Mouse (Mus musculus): ENCODE measurements around the gene Gns. TPM values are rescaled to one million over a fixed set of nuclear protein-coding genes. Genes with fewer than 3 reads are reported as not detected.

Gene Gns
- polyA plus RNA-seq (2014; fragmentation: Nextera tagmentation; extraction: Ambion mirVana), result 50.3 and 59.9 TPM in 2 replicates

DNA sequence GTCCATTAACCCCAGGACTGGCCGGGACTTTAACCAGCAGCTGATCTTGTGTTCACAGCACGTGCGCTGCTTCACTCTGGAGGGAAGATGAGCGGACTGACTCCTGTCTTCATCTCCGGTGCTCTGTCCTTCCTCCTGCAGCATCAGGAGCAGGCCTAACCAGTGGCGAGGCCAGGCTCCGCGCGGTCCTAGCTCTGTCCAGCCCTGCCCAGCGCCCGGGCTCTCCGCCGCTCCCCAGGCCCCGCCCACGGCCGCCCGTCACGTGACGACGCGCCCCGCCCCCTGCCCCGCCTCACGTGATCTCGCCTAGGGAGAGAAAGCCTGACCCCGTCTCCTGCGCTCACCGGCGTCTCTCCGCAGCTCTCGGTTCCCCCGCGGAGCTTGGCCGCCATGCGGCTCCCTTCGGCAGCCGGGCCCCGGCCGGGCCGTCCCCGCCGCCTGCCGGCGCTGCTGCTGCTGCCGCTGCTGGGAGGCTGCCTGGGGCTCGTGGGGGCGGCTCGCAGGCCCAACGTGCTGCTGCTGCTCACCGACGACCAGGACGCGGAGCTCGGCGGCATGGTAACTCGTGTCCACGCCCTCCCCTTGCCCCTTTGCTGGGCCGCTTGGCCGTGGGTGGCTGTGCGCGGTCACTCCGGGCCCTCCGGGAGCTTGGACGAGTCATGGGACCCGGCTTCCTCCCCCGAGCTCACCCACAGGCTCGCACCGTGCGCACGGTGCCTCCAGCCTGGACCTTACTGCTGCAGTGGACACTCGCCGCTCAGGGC, at the start of gene Gns:
Gns (plus strand) TSS at position 290 of the 764 bp plus-strand sequence.
- no peaks in the 10 kb centered on the region for H3K27me3 ChIP-seq (ENCODE audit: control insufficient read depth, insufficient read depth, low read length)
- peak within 1 kb of the TSS; percentile 69 for H3K9ac ChIP-seq (replicated peaks; ENCODE audit: low read depth, low read length)
- peaks cover 7% of the 10 kb centered on the region; the same call in 1 of the 2 replicates for H3K4me1 ChIP-seq (ENCODE audit: control insufficient read depth, insufficient read depth, low read length)
- WGBS, result under 1% methylated on average over 69 of the region's 72 CpGs
- ATAC-seq (ENCODE audit: low read depth), result peak; percentile 98
- peak within 1 kb of the TSS; percentile 24 for H3K27ac ChIP-seq (ENCODE audit: low read depth, low read length)
- H3K36me3 ChIP-seq (ENCODE audit: control insufficient read depth, insufficient read depth, low read length), result no peaks in the 10 kb centered on the region
- H3K9me3 ChIP-seq (ENCODE audit: control insufficient read depth, low read length), result no peaks in the 10 kb centered on the region
- H3K4me3 ChIP-seq (ENCODE audit: low read depth, low read length), result peak within 1 kb of the TSS; percentile 79
- H3K4me2 ChIP-seq (ENCODE audit: low read depth, low read length), result peak within 1 kb of the TSS; percentile 85

DNA sequence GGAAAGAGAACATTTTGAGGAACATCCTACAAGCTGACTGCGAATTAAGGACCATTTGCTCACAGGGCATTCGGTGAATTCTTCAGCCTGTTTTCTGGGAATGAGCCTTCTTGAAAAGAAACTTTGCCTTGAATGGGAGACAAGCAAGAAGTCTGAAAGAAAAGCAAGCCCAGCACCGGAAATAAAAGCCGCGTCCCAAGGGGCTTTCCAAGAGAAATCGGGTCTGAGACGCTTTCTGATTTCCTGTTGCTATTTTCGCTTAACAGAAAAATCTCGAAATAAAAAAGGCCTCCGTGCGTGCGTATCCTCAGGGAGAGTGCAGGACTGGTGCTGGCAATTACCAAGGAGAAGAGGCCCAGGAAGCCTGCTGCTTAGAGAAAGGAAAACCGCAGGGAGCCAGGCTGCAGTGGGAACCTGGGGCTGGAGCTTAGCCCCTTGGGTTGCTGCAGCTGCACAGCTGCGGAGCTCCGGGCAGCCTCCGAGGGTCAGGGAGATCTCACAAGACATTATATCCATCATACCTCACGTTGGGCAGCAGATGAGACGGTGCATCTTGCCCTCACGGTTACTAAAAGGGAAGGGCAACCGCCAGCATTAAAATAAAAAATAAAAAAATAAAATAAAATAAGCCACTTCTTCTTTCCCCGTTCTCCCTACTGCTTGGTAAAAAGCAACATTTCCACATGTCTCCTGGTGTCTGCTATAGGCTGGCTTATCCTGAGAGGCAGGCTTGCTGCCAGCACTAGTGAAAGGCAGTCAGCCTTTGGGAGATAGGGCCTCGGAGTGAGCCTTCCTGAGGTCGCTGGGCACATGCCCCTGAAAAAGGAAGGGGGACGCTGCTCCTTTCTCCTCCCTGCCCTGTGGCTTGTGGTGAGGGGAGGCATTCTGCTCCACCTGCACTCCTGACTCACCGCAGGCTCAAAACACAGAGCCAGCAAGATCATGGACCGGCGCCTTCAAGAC, 49.3 kb upstream of the Gns start:
- no peak overlapping the region for H3K4me3 ChIP-seq (ENCODE audit: low read depth, low read length)
- no peaks in the 10 kb centered on the region for H3K36me3 ChIP-seq (ENCODE audit: control insufficient read depth, insufficient read depth, low read length)
- no peak overlapping the region for H3K9ac ChIP-seq (replicated peaks; ENCODE audit: low read depth, low read length)
- 27% methylated on average over 27 of the region's 27 CpGs for WGBS
- peaks cover 2% of the 10 kb centered on the region; the same call in 1 of the 2 replicates for H3K27me3 ChIP-seq (ENCODE audit: control insufficient read depth, insufficient read depth, low read length)
- H3K4me1 ChIP-seq (ENCODE audit: control insufficient read depth, insufficient read depth, low read length), result peaks cover 5% of the 10 kb centered on the region; the same call in 1 of the 2 replicates
- ATAC-seq (ENCODE audit: low read depth), result no peak
- no peak overlapping the region for H3K27ac ChIP-seq (ENCODE audit: low read depth, low read length)
- peak overlapping the region; percentile 25; the same call in 1 of the 2 replicates for H3K4me2 ChIP-seq (ENCODE audit: low read depth, low read length)
- H3K9me3 ChIP-seq (ENCODE audit: control insufficient read depth, low read length), result no peaks in the 10 kb centered on the region

GRCm38 (mm10) chr10:121316361-121316760, 48.5 kb upstream of the Gns start:
- H3K27ac ChIP-seq (ENCODE audit: low read depth, low read length), result no peak overlapping the region
- H3K27me3 ChIP-seq (ENCODE audit: control insufficient read depth, insufficient read depth, low read length), result no peaks in the 10 kb centered on the region
- no peaks in the 10 kb centered on the region for H3K9me3 ChIP-seq (ENCODE audit: control insufficient read depth, low read length)
- peaks cover 5% of the 10 kb centered on the region; the same call in 1 of the 2 replicates for H3K4me1 ChIP-seq (ENCODE audit: control insufficient read depth, insufficient read depth, low read length)
- H3K4me2 ChIP-seq (ENCODE audit: low read depth, low read length), result no peak overlapping the region
- H3K4me3 ChIP-seq (ENCODE audit: low read depth, low read length), result no peak overlapping the region
- no peak for ATAC-seq (ENCODE audit: low read depth)
- no peak overlapping the region for H3K9ac ChIP-seq (replicated peaks; ENCODE audit: low read depth, low read length)
- 89% methylated on average over 10 of the region's 10 CpGs for WGBS
- no peaks in the 10 kb centered on the region for H3K36me3 ChIP-seq (ENCODE audit: control insufficient read depth, insufficient read depth, low read length)

DNA sequence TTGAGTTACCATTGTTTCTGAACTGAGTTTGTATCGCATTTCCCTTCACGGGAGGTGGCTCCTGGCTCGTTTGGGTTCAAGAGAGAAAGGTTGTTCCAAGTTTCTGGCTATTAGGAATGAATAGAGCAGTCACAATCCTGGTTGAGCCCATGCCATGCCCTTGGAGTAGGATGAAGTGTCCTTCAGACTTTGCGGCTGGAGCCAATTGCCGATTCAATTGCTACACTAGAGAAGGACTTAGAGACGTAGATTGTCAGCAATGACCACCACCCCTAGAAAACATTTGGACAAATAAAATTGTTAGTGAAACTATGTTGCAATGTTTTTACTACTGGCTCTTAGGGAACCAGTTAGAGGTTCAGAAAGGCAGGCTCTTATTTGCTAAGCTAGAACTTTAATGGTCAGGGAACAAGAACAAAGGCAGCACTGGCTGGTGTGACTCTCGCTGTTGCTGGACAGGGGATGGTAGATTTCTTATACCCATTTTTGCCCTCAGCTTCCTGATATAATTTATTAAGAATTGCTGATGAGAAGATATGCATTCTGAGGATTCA, 46.4 kb upstream of the Gns start:
- no peak overlapping the region for H3K27ac ChIP-seq (ENCODE audit: low read depth, low read length)
- no peaks in the 10 kb centered on the region for H3K36me3 ChIP-seq (ENCODE audit: control insufficient read depth, insufficient read depth, low read length)
- ATAC-seq (ENCODE audit: low read depth), result no peak
- no peak overlapping the region for H3K4me2 ChIP-seq (ENCODE audit: low read depth, low read length)
- H3K4me3 ChIP-seq (ENCODE audit: low read depth, low read length), result no peak overlapping the region
- H3K4me1 ChIP-seq (ENCODE audit: control insufficient read depth, insufficient read depth, low read length), result peaks cover 5% of the 10 kb centered on the region; the same call in 1 of the 2 replicates
- H3K27me3 ChIP-seq (ENCODE audit: control insufficient read depth, insufficient read depth, low read length), result no peaks in the 10 kb centered on the region
- no peaks in the 10 kb centered on the region for H3K9me3 ChIP-seq (ENCODE audit: control insufficient read depth, low read length)
- WGBS, result 81% methylated on average over 7 of the region's 7 CpGs
- no peak overlapping the region for H3K9ac ChIP-seq (replicated peaks; ENCODE audit: low read depth, low read length)

GRCm38 (mm10) chr10:121323493-121323892, 41.4 kb upstream of the Gns start:
- H3K27ac ChIP-seq (ENCODE audit: low read depth, low read length), result no peak overlapping the region
- no peaks in the 10 kb centered on the region for H3K9me3 ChIP-seq (ENCODE audit: control insufficient read depth, low read length)
- 74% methylated on average over 7 of the region's 7 CpGs for WGBS
- no peak overlapping the region for H3K9ac ChIP-seq (replicated peaks; ENCODE audit: low read depth, low read length)
- no peaks in the 10 kb centered on the region for H3K27me3 ChIP-seq (ENCODE audit: control insufficient read depth, insufficient read depth, low read length)
- no peaks in the 10 kb centered on the region for H3K4me1 ChIP-seq (ENCODE audit: control insufficient read depth, insufficient read depth, low read length)
- H3K4me3 ChIP-seq (ENCODE audit: low read depth, low read length), result no peak overlapping the region
- H3K36me3 ChIP-seq (ENCODE audit: control insufficient read depth, insufficient read depth, low read length), result no peaks in the 10 kb centered on the region
- H3K4me2 ChIP-seq (ENCODE audit: low read depth, low read length), result no peak overlapping the region
- ATAC-seq (ENCODE audit: low read depth), result no peak

GRCm38 (mm10) chr10:121326167-121326566, 38.7 kb upstream of the Gns start:
- H3K4me1 ChIP-seq (ENCODE audit: control insufficient read depth, insufficient read depth, low read length), result no peaks in the 10 kb centered on the region
- no peaks in the 10 kb centered on the region for H3K36me3 ChIP-seq (ENCODE audit: control insufficient read depth, insufficient read depth, low read length)
- H3K27me3 ChIP-seq (ENCODE audit: control insufficient read depth, insufficient read depth, low read length), result no peaks in the 10 kb centered on the region
- H3K4me2 ChIP-seq (ENCODE audit: low read depth, low read length), result no peak overlapping the region
- ATAC-seq (ENCODE audit: low read depth), result no peak
- H3K9ac ChIP-seq (replicated peaks; ENCODE audit: low read depth, low read length), result no peak overlapping the region
- no peak overlapping the region for H3K4me3 ChIP-seq (ENCODE audit: low read depth, low read length)
- H3K9me3 ChIP-seq (ENCODE audit: control insufficient read depth, low read length), result no peaks in the 10 kb centered on the region
- no peak overlapping the region for H3K27ac ChIP-seq (ENCODE audit: low read depth, low read length)

GRCm38 (mm10) chr10:121329586-121329985, 35.3 kb upstream of the Gns start:
- H3K36me3 ChIP-seq (ENCODE audit: control insufficient read depth, insufficient read depth, low read length), result no peaks in the 10 kb centered on the region
- no peak overlapping the region for H3K9ac ChIP-seq (replicated peaks; ENCODE audit: low read depth, low read length)
- 94% methylated on average over 4 of the region's 4 CpGs for WGBS
- H3K4me3 ChIP-seq (ENCODE audit: low read depth, low read length), result no peak overlapping the region
- H3K27ac ChIP-seq (ENCODE audit: low read depth, low read length), result no peak overlapping the region
- H3K9me3 ChIP-seq (ENCODE audit: control insufficient read depth, low read length), result no peaks in the 10 kb centered on the region
- ATAC-seq (ENCODE audit: low read depth), result no peak
- H3K4me2 ChIP-seq (ENCODE audit: low read depth, low read length), result no peak overlapping the region
- H3K27me3 ChIP-seq (ENCODE audit: control insufficient read depth, insufficient read depth, low read length), result no peaks in the 10 kb centered on the region
- H3K4me1 ChIP-seq (ENCODE audit: control insufficient read depth, insufficient read depth, low read length), result no peaks in the 10 kb centered on the region

- Histone ChIP-seq H3K27ac (ENCODE audit: low read depth, low read length) (no peak overlapping the region), H3K9ac (replicated peaks; ENCODE audit: low read depth, low read length) (no peak overlapping the region), H3K4me1 (ENCODE audit: control insufficient read depth, insufficient read depth, low read length) (no peaks in the 10 kb centered on the region), H3K27me3 (ENCODE audit: control insufficient read depth, insufficient read depth, low read length) (no peaks in the 10 kb centered on the region), H3K36me3 (ENCODE audit: control insufficient read depth, insufficient read depth, low read length) (no peaks in the 10 kb centered on the region), H3K4me2 (ENCODE audit: low read depth, low read length) (no peak overlapping the region), H3K4me3 (ENCODE audit: low read depth, low read length) (no peak overlapping the region), H3K9me3 (ENCODE audit: control insufficient read depth, low read length) (no peaks in the 10 kb centered on the region)
- no peak for ATAC-seq (ENCODE audit: low read depth)
- 11% methylated on average over 7 of the region's 7 CpGs for WGBS
Observed at GRCm38 (mm10) chr10:121330940-121331339, 34.0 kb upstream of the Gns start.
